Mouse (Mus musculus) cerebellum, adult 2 months (tissue): ENCODE results near the gene Ngef.

Experiments used
- CTCF ChIP-seq: fragments of 200-500 bp; IDR thresholded peaks from 2 replicates; pipeline ENCODE4 v1.5.1; 2011; ENCODE audit warnings: low read depth, mild to moderate bottlenecking, control low read depth, low read length, moderate library complexity, borderline replicate concordance; ENCODE audit not compliant: insufficient read depth
- POLR2A ChIP-seq: fragments of 200-500 bp; IDR thresholded peaks from 2 replicates; pipeline ENCODE4 v1.6.1; 2011; ENCODE audit warnings: low read length, control low read depth, borderline replicate concordance; ENCODE audit not compliant: insufficient read depth

GRCm38 (mm10) chr1:87621146-87621857 is 47.6 kb upstream of the Ngef start:
- TF ChIP-seq CTCF (no peak), POLR2A (no peak)
